Mouse (Mus musculus): ENCODE results near the gene Pde4d.

The Pde4d gene

GRCm38 (mm10) chr13:109255634-109256033 lies 805.9 kb downstream of the Pde4d start:
- peak; percentile 35 to 57 for DNase-seq

DNA sequence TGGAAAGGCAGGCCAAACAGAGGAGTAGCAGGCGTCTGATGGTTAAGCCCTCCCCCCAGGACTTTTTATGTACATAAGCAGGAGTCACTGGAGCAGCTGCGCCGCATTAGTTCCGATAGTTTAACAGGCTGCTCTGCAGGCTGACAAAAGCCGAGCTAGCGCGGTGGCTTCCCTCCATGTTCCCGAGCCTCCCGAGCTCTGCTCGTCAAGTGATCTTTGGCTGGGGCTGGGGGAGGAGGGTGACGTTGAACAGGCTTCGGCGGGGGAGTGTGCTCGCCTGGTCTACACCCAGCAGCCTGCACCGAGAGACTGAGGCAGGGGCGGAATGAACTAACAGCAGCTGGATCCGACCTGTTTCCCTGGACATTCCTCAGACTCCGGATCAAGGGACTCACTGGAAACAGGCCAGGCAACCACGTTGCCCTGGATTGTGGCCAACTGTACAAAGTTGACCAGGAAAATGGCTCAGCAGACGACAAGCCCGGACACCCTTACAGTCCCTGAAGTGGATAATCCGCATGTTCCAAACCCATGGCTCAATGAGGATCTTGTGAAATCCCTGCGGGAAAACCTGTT lies 810.6 kb downstream of the Pde4d start:
- DNase-seq, result peak; percentile 89 to 95

- no peak for DNase-seq
These were observed 811.2 kb downstream of the Pde4d start for GRCm38 (mm10) chr13:109260796-109261516.

DNA sequence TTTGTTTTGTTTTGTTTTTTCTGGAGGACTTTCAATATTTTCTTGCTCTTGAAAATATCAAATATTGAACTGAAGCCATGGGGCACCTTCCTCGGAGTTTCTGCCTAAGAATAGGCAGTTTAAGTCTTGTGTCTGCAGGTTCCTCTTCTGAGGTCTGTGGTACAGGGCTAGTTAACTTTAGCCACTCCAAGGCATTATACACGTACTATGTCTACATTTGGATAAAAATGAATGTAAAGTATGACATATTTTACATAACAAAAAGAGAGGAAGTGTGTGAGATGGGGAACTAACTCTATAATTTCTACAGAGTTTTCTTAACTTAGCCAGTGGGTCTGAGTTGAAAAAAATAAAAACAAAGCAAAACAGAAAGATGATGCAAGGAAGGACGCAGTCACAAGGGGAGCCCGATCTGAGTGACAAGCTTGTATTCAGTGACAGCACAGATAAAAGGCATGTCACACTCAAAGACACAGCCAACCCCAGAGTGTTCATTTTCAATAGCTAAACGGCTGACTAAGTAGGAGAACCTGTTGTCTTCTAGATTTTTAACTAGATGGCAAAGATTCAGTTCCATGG lies 812.0 kb downstream of the Pde4d start:
- DNase-seq, result no peak

DNA sequence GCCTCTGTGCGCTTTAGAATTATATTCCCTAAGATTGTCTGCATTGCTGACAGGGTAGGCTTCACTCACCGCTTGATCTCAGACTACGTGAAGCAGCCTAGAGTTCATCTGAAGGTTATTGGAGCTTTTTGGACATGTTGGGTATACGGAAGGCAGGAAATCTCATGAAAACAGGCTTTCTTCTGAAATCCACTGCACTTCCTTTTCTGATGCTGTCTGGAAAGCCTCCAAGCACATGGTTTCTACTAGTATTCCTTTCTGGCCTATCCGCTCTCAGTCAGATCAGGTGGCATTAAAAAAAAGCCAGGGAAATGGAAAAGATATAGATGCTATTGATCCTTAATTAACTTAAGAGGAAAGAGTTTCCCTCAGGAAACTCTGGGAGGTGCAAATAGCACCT lies 812.8 kb downstream of the Pde4d start:
- DNase-seq, result no peak

DNA sequence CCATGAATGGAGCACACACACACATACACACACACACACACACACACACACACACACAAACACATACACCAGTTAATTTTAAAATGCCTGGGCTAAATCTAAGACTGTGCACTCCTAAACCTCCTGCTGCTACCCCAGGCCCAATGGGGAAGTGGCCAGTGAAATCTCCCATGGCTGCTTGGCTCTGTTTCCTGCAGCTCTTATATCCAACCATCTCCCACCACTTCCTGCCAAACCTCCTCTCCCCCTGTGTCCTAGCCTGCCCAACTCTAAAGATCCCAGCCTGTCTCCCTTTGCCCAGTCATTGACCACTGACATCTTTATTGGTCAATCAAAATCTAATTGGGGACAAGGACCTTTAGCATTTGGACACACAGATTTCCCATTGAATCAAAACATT lies 814.1 kb downstream of the Pde4d start:
- no peak for DNase-seq

DNA sequence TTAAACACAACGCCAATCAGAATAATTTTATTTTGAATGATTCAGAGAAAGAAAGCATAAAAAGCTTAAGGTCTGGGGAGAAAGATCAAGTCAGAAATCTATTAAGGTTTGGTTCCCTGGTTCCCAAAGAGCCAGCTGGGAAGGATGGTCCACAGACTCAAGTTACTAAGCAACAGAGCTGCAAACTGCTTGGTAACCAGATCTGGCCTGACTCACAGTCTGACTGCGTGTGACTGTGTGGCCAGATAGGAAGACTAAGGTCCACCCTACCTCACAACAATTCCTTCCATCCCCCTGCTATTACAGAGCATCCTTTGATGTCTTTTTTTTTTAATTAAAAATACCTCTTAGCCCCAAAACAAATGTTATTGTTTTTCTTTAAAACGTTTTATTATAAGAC lies 818.5 kb downstream of the Pde4d start:
- no peak for DNase-seq

DNA sequence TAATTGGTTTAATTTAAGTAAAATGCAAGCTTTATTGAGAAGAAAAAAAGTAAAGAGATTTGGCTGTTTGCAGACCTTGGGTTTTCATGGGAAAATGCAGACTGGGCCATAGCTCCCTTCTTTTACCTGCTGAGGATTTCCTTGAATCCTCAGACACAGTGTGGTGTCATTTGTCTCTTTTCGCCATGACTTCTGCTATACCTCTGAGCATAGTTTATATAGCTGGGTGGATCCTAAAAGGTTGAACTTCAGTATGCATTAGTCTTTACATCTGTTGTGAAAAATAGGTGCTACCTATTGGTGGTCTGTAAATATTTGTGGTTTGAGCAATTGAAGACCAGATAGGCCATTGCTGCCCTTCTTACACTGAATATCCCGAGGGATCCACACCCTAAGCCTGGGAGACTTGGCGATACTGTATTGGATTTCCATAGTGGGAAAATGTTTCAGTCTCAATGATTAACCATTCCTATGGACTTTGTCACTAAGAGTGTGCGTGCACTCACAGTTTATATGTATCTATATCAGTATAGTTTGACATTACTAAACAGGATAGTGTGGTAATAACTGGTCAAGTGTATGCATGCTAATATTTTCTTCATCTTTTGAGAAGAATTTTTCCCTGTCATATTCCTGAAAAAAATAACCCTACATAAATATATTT lies 819.0 kb downstream of the Pde4d start:
- no peak for DNase-seq

GRCm38 (mm10) chr13:109274869-109275268 lies 825.1 kb downstream of the Pde4d start:
- DNase-seq, result peak; percentile 25 to 59

DNA sequence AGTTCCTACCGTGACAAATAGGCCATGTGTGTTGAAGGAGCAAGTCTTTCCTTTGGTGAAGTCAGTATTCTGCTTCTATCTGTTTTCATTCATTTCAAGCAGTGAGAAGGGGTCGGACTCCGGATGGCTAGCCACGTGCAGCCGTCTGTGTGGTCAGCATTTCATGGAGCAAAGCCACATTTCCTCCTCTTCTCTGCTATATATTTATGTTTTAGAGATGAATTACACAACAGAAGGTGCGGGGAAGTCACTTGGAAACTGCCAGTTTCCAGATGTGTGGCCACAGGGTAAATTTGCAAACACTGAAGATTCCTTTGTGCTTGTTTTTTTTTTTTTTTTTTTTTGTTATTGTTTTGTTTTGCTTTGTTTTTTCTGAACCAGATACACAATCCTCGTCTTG lies 828.0 kb downstream of the Pde4d start:
- no peak for DNase-seq

DNA sequence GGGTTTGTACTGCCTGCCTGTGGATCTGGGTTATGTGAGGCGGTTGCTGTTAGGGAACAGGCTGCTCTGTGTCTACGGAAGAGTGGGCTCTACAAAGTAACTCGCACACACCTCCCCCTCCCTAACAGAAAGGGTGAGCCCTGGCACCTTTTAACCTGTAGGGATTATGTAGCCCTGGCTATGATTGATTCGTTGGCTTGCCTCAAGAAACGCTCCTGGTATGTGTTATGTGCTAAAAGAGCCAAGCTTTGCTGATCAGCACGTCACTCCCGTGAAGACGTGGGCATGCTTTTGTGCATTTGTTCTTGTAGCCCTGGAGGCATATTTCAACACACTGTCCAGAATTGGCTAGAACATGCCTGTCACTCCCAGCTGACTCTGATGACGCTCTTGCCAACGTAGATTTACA lies 828.8 kb downstream of the Pde4d start:
- no peak for DNase-seq

DNA sequence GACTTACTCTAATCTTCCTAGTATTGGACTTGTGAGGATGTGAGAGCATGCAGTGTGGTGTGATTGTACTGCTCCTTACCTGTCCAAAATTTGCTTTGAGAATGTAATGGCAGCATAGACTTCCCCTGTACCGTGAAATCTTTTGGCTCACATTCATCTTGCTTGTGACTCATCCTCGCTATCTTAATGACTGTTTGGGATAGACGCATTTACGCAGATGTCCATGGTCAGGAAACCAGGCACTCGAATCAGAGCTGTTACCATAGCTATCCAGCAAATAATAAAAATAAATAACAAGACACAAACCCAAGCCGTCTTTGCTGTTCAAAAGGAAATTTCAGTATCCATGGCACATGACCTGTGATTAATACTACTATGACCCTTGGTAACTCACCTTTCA lies 829.5 kb downstream of the Pde4d start:
- DNase-seq, result no peak

GRCm38 (mm10) chr13:109280433-109280832 lies 830.7 kb downstream of the Pde4d start:
- no peak for DNase-seq

DNA sequence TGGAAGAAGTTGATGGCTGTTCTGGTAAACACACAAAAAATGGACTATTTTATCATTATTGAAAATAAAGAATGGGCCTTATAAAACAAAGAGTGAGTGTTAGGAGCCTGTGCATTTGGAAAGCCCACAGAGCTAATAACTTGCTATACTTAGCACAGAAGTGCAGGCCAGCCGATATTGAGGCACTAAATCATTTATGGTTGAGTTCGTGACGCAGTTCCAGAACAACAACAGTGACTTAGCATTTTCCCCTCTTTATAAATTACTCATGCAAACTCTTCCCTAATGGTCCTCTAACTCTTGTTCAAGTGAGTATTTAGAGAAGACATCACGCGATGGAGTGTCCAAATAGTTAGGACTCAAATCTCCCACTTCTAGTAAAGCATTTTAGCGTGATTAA lies 837.7 kb downstream of the Pde4d start:
- no peak for DNase-seq

DNA sequence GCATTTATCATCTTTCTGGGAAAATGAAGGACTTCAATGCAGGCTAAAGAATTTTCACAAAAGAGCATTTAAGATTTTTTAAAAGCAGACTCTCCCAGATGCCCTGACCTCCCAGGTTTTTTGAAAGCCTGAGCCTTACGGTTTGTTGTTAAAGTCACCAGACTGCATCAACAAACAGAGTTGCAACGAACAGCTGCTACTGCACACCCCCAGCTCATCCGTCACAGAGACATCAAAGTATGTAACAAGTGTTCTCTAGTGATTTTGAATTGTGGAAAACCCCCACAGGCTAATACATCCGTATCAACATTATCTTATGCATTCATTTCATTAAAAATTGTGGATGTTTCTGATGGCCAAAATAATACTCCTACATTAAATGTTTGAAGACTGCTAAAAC lies 841.2 kb downstream of the Pde4d start:
- DNase-seq, result no peak

- DNase-seq, result no peak
These were observed 843.3 kb downstream of the Pde4d start for GRCm38 (mm10) chr13:109293011-109293410.

GRCm38 (mm10) chr13:109296347-109297037 lies 846.7 kb downstream of the Pde4d start:
- no peak for DNase-seq

GRCm38 (mm10) chr13:109298852-109299251 lies 849.1 kb downstream of the Pde4d start:
- no peak for DNase-seq

DNA sequence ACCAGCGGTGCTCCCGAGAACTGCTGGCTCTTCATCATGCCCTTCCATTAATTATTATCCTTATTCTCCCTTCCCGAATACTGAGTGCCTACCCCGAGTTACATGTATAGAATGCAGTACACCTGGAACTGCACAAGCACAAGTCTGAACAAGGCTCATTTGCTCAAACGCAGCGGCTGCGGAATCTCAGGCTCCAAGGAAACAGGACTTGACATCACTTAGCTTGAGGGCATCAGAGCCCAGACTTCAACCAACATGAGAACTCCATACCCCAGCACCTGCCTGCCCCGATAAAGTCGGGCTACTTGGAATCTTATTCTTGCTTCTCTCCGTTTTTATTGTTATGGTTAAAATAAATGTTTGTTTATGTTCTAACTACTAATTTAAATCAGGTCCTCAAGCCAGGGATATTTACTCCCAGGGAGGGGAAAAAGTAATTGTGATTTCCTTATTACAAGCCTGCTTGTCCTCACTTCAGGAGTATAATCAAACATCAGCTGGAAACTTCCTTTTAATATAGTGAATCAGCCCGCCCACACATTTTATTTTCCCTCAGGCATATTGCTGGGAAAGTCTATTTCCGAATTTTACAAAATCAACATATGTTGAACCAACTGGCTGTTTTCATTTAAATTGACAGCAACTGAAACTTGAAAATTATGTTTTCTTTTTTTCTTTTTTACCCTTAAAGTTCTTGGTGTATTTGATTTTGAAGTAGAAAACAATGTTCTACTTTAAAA lies 849.9 kb downstream of the Pde4d start:
- DNase-seq, result no peak

DNA sequence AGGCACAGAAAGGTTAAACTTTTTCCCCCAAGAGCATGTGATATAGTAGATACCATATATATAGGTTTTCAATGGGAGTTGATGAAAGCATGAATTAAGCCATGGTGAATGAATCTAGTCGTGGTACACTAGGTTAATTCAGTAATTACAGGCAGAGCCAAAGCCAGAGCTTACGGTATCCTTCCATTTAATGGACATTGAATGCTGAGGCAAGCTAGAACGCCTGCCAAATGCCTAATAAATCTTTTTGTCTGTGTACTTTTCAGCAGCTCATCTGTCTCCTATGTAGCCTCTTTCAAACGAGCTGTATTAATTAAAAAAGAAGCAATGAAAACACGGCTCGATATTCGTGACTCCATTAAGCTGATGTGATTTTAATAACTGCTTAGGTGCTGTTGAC lies 862.8 kb downstream of the Pde4d start:
- DNase-seq, result no peak

DNA sequence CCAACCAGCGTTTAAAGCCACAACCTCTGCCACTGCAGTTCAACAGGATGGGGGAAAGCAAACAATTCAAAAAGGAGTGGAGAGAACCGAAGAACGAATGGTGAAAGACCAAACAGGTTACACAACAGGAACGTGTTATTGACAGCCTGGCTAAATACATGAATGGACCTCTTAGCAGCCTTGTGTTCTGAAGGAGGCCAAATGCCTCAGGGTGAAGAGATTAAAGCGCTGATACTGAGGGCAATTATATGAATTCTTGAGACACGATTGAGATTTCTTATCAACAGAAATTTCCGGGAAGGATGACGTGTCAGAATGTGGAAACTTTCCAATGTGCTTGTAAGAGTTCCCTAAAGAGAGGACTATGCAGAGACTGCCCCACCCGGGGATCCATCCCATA lies 865.9 kb downstream of the Pde4d start:
- DNase-seq, result peak; percentile 7 to 23

DNA sequence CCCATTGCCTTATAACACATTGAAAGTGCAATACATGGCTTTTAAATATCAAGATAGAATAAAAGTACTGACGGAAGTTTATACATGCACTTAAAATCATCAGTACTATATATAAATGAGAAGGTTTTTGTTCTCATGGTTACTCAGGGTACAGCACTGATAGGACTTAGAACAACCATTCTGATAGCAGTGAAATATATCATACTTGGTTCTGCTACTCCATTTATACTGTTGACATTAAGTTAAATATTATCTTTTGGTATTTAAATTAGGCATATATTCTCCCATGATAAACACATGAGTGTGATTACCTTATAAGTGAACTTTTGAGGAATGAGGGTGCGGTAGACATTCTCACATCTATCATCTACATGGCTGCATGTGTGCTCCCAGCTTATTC lies 867.9 kb downstream of the Pde4d start:
- DNase-seq, result no peak

Measured in kidney, adult 8-10 months (tissue).